Mouse (Mus musculus) cerebellum, adult 18-20 months (tissue): Measurements from ENCODE around the gene Abca1.

Source experiments
- DNase-seq, 2 experiments: peaks; one replicate each; pipeline ENCODE4 v3.0.0; 2021

Gene Abca1

GRCm38 (mm10) chr4:53120038-53120685 is 39.5 kb downstream of the Abca1 start:
- DNase-seq: no peak

GRCm38 (mm10) chr4:53118643-53119042 is 41.1 kb downstream of the Abca1 start:
- no peak for DNase-seq

DNA sequence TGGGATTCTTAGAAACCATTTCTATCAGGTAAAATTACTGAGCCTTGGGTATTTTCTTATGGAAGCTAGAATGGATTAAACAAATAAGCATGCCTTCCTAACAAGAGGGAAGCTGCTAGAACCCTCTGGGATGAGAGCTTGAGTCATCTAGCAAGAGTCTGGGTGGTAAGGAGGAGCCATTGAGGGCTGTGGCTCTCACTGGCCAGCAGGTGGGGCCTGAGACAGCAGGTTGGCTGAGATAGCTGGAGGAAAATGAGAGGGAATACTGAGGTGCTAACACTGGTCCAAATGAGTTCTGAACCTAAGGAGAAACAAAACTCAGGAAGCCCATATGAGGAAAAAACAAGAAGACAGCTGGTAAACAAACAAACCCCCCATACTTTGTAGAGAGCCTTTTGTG is 42.1 kb downstream of the Abca1 start:
- DNase-seq: peak; percentile 31 to 35

- no peak for DNase-seq
Observed at GRCm38 (mm10) chr4:53117076-53117475, 42.6 kb downstream of the Abca1 start.

DNA sequence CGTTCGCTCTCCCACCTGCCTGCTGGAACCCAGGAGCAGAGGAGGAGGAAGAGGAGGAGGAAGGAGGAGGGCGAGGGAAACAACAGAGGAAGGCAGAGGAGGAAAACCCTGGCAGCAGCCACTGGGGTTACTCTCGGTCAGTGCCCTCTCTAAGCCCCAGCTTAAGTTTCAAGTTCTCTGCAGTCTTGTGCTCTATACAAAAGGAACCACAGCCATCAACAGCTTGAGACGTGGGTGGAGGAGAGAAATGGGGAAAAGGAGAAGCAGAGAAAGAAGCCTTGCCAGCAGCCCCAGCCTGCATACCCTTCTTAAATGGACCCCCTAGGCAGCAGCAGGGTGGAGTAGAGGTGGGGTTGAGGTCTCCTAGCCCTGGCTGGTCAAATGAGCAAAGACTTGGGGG is 43.8 kb downstream of the Abca1 start:
- DNase-seq: no peak

DNA sequence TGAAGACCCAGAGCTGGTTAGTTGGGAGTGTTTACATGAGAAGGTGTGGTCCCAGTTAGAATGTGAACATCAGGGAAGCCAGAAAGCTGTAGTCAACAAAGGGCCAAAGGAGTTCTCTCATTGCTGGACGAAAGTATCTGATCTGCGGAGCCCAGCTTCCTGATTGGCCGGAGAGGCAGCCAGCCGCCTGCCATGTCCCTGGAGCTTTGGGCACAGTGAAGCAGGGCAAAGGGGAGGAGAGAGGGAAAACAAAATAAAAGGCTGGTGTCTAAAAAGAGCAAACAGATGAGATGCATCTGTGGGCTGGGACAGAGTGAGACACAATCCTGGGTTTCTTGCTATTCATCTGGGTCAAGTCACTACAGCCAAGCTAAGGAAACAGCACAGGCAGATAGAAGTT is 44.3 kb downstream of the Abca1 start:
- no peak for DNase-seq

DNA sequence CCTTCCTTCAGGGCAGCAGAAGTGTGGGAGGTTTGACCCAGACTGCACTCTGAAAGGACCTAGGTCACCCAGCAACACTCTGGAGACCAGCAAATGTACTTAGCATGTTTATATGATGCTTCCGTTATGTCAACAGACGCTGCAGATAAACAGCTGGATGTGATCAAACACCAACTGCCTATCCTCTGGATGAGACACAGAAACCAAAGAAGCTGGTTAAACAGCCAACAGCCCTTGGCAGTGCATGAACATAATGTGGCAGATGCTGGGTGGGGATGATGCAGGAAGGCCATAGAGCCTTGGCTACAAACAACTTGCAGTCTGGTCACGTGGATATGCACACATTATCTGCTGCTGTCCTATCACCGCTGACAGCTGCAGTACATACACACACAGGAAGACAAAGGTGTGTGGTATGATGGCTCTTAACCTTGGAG is 47.8 kb downstream of the Abca1 start:
- no peak for DNase-seq

- DNase-seq: peak; percentile 23 to 29
Observed at GRCm38 (mm10) chr4:53110356-53110755, 49.3 kb downstream of the Abca1 start.

GRCm38 (mm10) chr4:53109381-53109928 is 50.2 kb downstream of the Abca1 start:
- DNase-seq: no peak

- DNase-seq: no peak
Observed at GRCm38 (mm10) chr4:53108194-53108593, 51.5 kb downstream of the Abca1 start.

- DNase-seq: no peak
Observed at GRCm38 (mm10) chr4:53106732-53107131, 53.0 kb downstream of the Abca1 start.

DNA sequence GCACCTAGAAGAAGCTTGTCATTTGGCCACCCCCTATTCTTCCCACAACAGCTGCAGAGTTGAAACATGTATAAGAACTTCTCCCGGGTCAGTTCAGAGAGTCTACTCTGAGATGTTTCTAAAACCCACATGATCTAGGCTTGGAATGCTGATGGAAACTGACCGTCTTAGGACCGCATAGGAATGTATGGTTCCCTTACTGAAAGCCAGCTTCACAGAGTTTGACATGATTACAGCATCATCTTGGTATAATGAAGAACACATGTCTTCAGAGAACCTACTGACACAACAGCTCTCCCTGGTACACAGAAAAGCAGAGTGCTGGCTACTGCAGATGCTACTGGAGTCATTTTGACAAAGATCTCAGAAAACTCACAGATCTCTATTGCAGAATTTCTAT is 53.6 kb downstream of the Abca1 start:
- no peak for DNase-seq

GRCm38 (mm10) chr4:53104634-53105033 is 55.1 kb downstream of the Abca1 start:
- no peak for DNase-seq

GRCm38 (mm10) chr4:53102529-53102928 is 57.2 kb downstream of the Abca1 start:
- no peak for DNase-seq

DNA sequence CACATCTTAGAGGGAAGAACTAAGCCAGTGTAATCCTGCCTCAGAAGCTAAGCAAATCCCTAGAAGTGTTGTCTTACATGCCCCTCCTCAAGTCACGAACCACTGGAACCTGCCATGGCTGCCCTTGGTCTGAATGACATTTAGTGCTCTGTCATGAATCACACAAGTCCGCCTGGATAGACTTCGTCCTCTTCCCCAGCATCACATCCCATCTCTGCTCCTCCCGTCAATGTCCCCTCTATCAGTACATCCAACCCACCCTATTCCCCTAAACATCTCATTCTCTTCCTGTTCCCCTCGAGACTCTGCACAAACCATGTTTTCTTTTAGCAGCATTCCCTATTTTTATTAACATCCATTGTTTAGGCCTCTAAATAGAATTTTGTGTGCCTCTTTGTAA is 58.4 kb downstream of the Abca1 start:
- no peak for DNase-seq

- DNase-seq: no peak
Observed at GRCm38 (mm10) chr4:53100492-53100891, 59.2 kb downstream of the Abca1 start.

DNA sequence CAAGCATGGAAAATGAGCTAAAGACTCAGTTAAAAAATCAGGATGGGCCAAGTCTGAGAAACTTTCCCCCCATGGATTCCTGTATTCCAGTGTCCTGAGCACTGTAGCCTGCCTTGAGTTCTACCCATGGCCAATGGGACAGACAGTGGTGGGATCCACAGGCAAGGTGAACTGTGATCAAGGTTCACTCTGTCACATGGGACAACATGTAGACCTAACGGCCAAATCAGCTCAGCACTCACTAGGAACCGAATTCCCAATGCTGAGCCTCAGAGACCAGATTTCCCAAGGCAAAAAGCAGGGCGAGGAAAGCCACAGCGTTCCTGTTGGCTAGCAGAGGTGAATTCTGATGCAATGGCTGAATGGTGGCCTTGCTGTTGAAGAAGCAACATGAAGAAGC is 64.8 kb downstream of the Abca1 start:
- DNase-seq: no peak

- no peak for DNase-seq
Observed at GRCm38 (mm10) chr4:53094331-53094730, 65.4 kb downstream of the Abca1 start.

GRCm38 (mm10) chr4:53093615-53094014 is 66.1 kb downstream of the Abca1 start:
- no peak for DNase-seq

DNA sequence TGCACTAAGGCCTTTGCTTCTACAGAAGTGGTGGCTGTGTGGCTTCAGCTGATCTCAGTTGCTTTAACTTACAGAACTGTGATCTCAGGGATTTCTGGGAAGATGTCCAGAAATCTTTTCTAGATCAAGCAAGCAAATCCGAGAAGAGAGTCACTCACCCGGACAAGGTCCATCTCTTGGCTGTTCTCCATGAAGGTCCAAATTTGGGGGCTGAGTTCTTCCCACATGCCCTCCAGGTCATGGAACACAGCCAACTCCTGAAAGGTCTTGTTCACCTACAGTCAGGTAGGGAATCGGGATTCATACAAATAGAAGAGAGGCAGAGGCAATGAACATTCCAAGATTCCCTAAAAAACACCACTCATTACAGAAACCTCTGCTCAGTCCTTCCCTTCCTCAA is 70.1 kb downstream of the Abca1 start:
- DNase-seq: no peak

GRCm38 (mm10) chr4:53088999-53089398 is 70.7 kb downstream of the Abca1 start:
- no peak for DNase-seq

- no peak for DNase-seq
Observed at GRCm38 (mm10) chr4:53086636-53087035, 73.1 kb downstream of the Abca1 start.

DNA sequence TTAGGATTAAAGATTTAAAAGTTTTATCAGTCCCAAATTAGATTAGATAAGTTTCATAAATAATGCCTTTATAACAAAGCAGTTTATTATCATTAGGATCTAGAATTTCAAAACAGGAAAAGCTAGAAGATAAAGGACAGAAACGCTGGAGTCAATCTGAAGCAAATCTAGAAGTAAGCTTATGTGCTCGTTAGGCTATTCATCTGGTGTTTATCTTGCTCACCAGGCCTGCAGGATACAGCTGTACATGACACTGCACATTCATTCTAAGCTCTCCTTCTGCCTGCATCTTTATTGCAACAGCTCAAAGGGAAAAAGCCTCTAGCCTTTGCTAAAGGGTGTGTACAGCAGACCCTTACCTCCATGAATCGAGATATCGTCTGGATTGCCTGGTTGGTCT is 74.1 kb downstream of the Abca1 start:
- DNase-seq: no peak

- no peak for DNase-seq
Observed at GRCm38 (mm10) chr4:53083071-53083470, 76.6 kb downstream of the Abca1 start.

DNA sequence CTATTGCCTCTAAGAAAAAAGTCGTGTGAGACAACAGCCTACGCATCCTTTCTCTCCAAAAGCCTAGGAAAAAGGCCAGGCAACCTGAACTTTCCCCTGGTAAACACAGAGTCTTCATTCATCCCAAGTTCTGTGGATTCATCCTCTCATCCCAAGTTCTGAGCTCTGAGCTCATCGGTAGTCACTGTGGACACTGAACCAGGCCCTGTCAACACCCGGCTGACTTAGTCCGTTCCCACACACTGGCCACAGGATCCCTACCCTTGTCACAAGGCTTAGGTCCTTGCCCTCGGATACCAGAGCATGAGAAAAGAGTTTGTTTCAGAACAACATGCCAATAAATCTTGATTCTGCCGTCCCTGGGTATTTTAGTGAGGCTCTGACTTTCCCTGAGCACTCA is 77.2 kb downstream of the Abca1 start:
- no peak for DNase-seq
